Mouse (Mus musculus) liver, embryonic 11.5 days (tissue): ENCODE data around the gene Dek. TPM values are rescaled to one million over a fixed set of nuclear protein-coding genes. Genes with fewer than 3 reads are reported as not detected.

ENCODE experiments used
- ATAC-seq: fragments of 200-750 bp; cut with Nextera tagmentation; replicated peaks from 2 replicates; pipeline ENCODE4 v1.8.0; 2017; ENCODE audit warnings: moderate number of reproducible peaks, mild to moderate bottlenecking, moderate TSS enrichment, moderate library complexity; ENCODE audit not compliant: low FRiP score
- DNase-seq: peaks from one replicate; pipeline ENCODE4 v3.0.0-alpha.2; 2017; ENCODE audit warnings: low spot score
- H3K27ac ChIP-seq: fragments of 300-500 bp; sonication (generic); 2 replicates; pipeline ENCODE4 v1.5.1; 2014; ENCODE audit warnings: mild to moderate bottlenecking, low read depth, low read length, control low read depth
- H3K27me3 ChIP-seq: fragments of 300-500 bp; sonication (generic); replicated peaks from 2 replicates; pipeline ENCODE4 v1.6.1; 2014; ENCODE audit warnings: low read length, mixed read lengths; ENCODE audit not compliant: control insufficient read depth, insufficient read depth
- H3K36me3 ChIP-seq: fragments of 300-500 bp; sonication (generic); 2 replicates; pipeline ENCODE4 v1.6.1; 2014; ENCODE audit warnings: mild to moderate bottlenecking, low read length, moderate library complexity, mixed read lengths; ENCODE audit not compliant: control insufficient read depth, insufficient read depth
- H3K4me1 ChIP-seq: fragments of 300-500 bp; sonication (generic); replicated peaks from 2 replicates; pipeline ENCODE4 v1.6.1; 2014; ENCODE audit warnings: low read length, mixed read lengths; ENCODE audit not compliant: control insufficient read depth, insufficient read depth
- H3K4me2 ChIP-seq: fragments of 300-500 bp; sonication (generic); 2 replicates; pipeline ENCODE4 v1.6.1; 2014; ENCODE audit warnings: mild to moderate bottlenecking, control low read depth, moderate library complexity
- H3K4me3 ChIP-seq: fragments of 300-500 bp; sonication (generic); 2 replicates; pipeline ENCODE4 v1.5.1; 2014; ENCODE audit warnings: low read depth, low read length, control low read depth
- H3K9ac ChIP-seq: fragments of 300-500 bp; sonication (generic); 2 replicates; pipeline ENCODE4 v1.6.1; 2014; ENCODE audit warnings: low read depth, low read length, control low read depth
- H3K9me3 ChIP-seq: fragments of 300-500 bp; sonication (generic); 2 replicates; pipeline ENCODE4 v1.6.1; 2016; ENCODE audit warnings: low read length, inconsistent platforms, mixed read lengths; ENCODE audit not compliant: control insufficient read depth
- WGBS: fragments of 180-500 bp; shearing (Covaris S2); extraction: QIAGEN DNeasy Blood & Tissue Kit; methylation state at CpG from one replicate; pipeline ENCODE4 v1.1.7; 2014; 5-methylcytosine and 5-hydroxymethylcytosine counted together
- polyA plus RNA-seq: library from polyadenylated mRNA; unstranded; fragments of >200 nt; fragmentation: Nextera tagmentation; extraction: Ambion mirVana; gene quantifications from 2 replicates; pipeline ENCODE4 v1.2.1, GENCODE M21; 2014

Gene Dek
- polyA plus RNA-seq, 1 experiment from 2014 or later, result 391 TPM

DNA sequence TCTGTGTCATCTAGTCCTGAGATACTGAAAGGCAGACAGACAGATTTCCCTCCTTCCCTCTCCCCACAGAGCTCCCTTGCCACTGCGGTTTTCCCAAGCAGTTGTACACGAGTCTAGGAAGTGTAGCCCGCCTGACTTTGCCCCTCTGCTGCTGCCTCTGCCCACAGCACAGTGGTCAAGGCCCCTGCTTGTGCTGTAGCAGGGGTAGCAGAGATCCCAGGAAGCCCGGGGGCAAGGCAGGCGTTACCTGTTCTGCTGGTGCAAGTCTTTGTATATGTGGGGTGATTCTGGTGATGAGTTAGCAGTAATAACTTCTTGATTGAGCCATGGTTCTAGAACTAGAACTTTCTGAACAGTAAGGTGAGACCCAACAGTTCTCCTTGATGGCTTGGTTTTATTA, 29.8 kb downstream of the Dek start:
- no peak overlapping the region for H3K4me3 ChIP-seq
- H3K9me3 ChIP-seq, result 0 out of 2 replicates have a peak, but pooled peaks cover 2% of the 10 kb centered on the region
- H3K9ac ChIP-seq, result no peak overlapping the region
- H3K27ac ChIP-seq, result no peak overlapping the region
- DNase-seq, result no peak
- ATAC-seq, result no peak
- 78% methylated on average over 5 of the region's 5 CpGs for WGBS
- H3K4me2 ChIP-seq, result no peak overlapping the region
- H3K36me3 ChIP-seq, result peaks cover 7% of the 10 kb centered on the region; the same call in 1 of the 2 replicates
- H3K4me1 ChIP-seq, result no peaks in the 10 kb centered on the region
- no peaks in the 10 kb centered on the region for H3K27me3 ChIP-seq

DNA sequence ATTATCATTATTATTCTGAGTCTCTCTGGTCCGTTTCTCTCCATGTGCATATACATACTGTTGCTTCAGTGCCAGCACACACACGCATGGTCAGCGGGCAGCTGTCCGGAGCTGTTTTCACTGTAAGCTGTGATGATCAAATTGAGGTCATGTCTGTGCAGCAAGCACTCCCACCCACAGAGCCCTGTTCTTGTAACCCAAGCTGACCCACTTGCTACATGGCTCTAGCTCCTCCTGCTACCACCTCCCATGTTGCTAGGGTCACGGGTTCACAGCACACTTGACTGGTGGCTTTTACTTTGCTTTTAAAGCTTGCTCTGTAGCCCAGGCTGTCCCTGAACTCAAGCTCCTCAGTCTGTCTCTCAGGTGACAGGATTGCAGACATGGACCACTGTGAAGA, 33.5 kb downstream of the Dek start:
- no peak for ATAC-seq
- 93% methylated on average over 5 of the region's 5 CpGs for WGBS
- no peak for DNase-seq

GRCm38 (mm10) chr13:47071871-47072270, 34.1 kb downstream of the Dek start:
- H3K4me3 ChIP-seq, result no peak overlapping the region
- no peak overlapping the region for H3K27ac ChIP-seq
- WGBS, result 90% methylated on average over 13 of the region's 13 CpGs
- no peaks in the 10 kb centered on the region for H3K9me3 ChIP-seq
- H3K4me1 ChIP-seq, result no peaks in the 10 kb centered on the region
- H3K9ac ChIP-seq, result no peak overlapping the region
- H3K36me3 ChIP-seq, result peaks cover 2% of the 10 kb centered on the region; the same call in 1 of the 2 replicates
- ATAC-seq, result no peak
- no peaks in the 10 kb centered on the region for H3K27me3 ChIP-seq
- H3K4me2 ChIP-seq, result no peak overlapping the region
- peak; percentile 27 for DNase-seq

More for the DNA sequence above, 33.5 kb downstream of the Dek start:
- peaks cover 2% of the 10 kb centered on the region; the same call in 1 of the 2 replicates for H3K36me3 ChIP-seq
- H3K27me3 ChIP-seq, result no peaks in the 10 kb centered on the region
- H3K4me1 ChIP-seq, result no peaks in the 10 kb centered on the region
- H3K27ac ChIP-seq, result no peak overlapping the region
- no peak overlapping the region for H3K4me3 ChIP-seq
- no peak overlapping the region for H3K4me2 ChIP-seq
- no peak overlapping the region for H3K9ac ChIP-seq
- no peaks in the 10 kb centered on the region for H3K9me3 ChIP-seq

DNA sequence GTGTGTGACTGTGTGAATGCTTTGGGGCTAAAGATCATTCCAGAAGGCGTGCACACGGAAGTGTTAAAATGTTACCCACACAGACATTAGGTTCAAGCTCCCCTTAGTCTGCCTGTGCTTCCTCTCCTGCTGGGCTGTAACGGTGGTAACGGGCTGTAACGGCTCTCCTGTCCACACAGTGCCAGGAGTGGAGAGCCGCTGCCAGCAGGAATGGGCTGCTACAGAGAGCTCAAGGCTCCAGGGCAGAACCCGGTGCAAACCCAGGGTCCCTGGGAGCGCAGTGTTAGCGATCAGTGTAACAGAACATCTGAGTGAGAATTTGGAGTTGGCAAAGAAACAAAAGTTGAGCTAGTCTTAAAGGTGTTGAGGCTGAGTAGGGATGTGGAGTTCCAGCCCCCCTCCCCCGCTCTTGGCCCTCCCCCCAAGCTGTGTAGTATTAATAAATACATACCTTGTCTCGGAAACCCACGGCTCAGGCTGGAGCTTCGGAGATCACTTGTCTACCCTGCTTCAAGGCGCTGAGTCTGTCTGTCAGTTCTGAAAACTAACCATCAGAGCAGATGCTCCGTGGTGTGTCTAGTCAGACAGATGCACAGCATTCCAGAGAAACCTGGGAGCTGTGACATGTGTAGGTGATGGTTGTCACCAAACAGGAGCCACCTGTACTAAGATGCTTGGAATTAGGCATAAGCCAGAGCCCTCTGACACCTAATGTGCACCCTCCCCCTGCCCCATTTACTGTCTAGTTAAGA, 35.5 kb downstream of the Dek start:
- ATAC-seq (no peak), DNase-seq (peak; percentile 24)
- Histone ChIP-seq H3K36me3 (peaks cover 2% of the 10 kb centered on the region; the same call in 1 of the 2 replicates), H3K9me3 (no peaks in the 10 kb centered on the region), H3K4me1 (no peaks in the 10 kb centered on the region), H3K4me2 (no peak overlapping the region), H3K9ac (no peak overlapping the region), H3K4me3 (no peak overlapping the region), H3K27ac (no peak overlapping the region), H3K27me3 (no peaks in the 10 kb centered on the region)
- WGBS, result 87% methylated on average over 15 of the region's 15 CpGs

GRCm38 (mm10) chr13:47067001-47067400, 39.0 kb downstream of the Dek start:
- H3K4me3 ChIP-seq, result no peak overlapping the region
- ATAC-seq, result no peak
- H3K4me2 ChIP-seq, result no peak overlapping the region
- peaks cover under 1% of the 10 kb centered on the region; the same call in 1 of the 2 replicates for H3K36me3 ChIP-seq
- H3K9ac ChIP-seq, result no peak overlapping the region
- H3K27ac ChIP-seq, result no peak overlapping the region
- DNase-seq, result no peak
- no peaks in the 10 kb centered on the region for H3K9me3 ChIP-seq
- H3K27me3 ChIP-seq, result no peaks in the 10 kb centered on the region
- 89% methylated on average over 6 of the region's 6 CpGs for WGBS
- H3K4me1 ChIP-seq, result no peaks in the 10 kb centered on the region

GRCm38 (mm10) chr13:47066516-47066915, 39.5 kb downstream of the Dek start:
- Histone ChIP-seq H3K4me2 (no peak overlapping the region), H3K27ac (no peak overlapping the region), H3K36me3 (no peaks in the 10 kb centered on the region), H3K27me3 (no peaks in the 10 kb centered on the region), H3K9ac (no peak overlapping the region), H3K9me3 (no peaks in the 10 kb centered on the region), H3K4me1 (no peaks in the 10 kb centered on the region), H3K4me3 (no peak overlapping the region)
- no peak for ATAC-seq
- 95% methylated on average over 10 of the region's 10 CpGs for WGBS
- peak; percentile 15 for DNase-seq

DNA sequence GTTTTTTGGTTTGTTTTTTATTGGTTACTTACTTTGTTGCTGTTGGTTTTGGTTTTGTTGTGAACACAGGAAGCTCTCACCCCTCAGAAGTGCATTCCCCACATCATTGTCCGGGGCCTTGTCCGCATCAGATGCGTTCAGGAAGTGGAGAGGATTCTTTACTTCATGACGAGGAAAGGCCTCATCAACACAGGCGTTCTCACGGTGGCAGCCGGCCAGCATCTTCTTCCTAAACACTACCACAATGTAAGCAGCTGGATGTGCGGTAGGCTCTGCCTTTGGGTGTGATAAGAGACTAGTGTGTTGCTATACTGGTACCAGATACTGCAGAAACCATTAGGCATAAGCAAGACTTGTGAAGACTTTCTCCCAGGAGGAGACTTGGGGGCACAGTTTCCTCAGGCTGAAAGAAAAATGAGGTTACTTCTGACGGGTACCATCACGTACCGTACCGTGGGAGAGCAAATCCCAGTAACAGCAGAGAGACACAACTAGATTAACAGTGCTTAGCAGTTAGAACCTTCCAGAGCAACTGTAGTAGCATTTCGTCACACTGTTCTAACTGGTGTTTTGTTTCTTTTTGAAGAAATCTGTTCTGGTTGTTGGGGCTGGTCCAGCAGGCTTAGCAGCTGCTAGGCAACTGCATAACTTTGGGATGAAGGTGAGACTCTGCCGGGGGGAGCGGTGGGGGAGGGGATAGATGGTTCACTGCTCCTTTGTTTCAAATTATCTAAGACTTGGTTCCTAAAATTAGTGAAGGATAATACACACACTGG, 41.8 kb downstream of the Dek start:
- 84% methylated on average over 15 of the region's 15 CpGs for WGBS
- Histone ChIP-seq H3K4me1 (no peaks in the 10 kb centered on the region), H3K27me3 (no peaks in the 10 kb centered on the region), H3K27ac (no peak overlapping the region), H3K9ac (no peak overlapping the region), H3K9me3 (no peaks in the 10 kb centered on the region), H3K4me3 (no peak overlapping the region), H3K36me3 (no peaks in the 10 kb centered on the region), H3K4me2 (no peak overlapping the region)
- ATAC-seq (no peak), DNase-seq (peak; percentile 24)

GRCm38 (mm10) chr13:47062756-47063155, 43.2 kb downstream of the Dek start:
- Histone ChIP-seq H3K27ac (no peak overlapping the region), H3K4me1 (no peaks in the 10 kb centered on the region), H3K4me3 (no peak overlapping the region), H3K9me3 (no peaks in the 10 kb centered on the region), H3K4me2 (no peak overlapping the region), H3K36me3 (no peaks in the 10 kb centered on the region), H3K9ac (no peak overlapping the region), H3K27me3 (no peaks in the 10 kb centered on the region)
- no peak for ATAC-seq
- WGBS, result 94% methylated on average over 17 of the region's 17 CpGs
- DNase-seq, result no peak
